Mouse (Mus musculus) gonadal fat pad, adult 2 months (tissue): Measurements from ENCODE around the gene Gimap3. TPM values are rescaled to one million over a fixed set of nuclear protein-coding genes. Genes with fewer than 3 reads are reported as not detected.

Experiments
- DNase-seq: peaks from one replicate; pipeline ENCODE4 v3.0.0-alpha.2; 2012; ENCODE audit warnings: low read depth
- polyA plus RNA-seq: library from polyadenylated mRNA; depleted of rRNA; stranded (reverse); fragments of >200 nt; gene quantifications from 2 replicates; pipeline ENCODE4 v1.2.3, GENCODE M21; 2012; rRNA removed

Gene Gimap3
- 3.1 and 3.5 TPM in 2 replicates for polyA plus RNA-seq

DNA sequence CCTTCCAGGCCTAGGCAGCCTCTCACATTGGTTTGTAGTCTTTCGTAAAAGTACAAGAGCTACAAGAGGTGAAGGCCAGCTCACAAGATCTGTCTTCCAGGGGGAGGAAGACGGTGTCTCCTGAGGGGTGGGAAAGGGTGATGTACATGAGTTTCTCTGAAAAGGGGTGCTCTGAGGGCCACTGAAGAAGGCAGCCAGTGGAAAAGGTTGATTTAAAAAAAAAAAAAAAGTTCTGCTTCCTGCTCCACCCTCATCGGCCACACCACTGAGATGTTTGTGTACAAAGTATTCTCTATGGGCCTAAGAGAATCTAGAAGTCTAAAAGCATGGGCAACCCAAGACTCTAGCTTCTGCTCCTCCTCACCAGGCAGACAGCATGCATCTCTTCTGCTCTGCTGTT is at the start of gene Gimap3:
TSS of gene Gimap3 (minus strand) at position 156 of the 400 bp plus-strand sequence.
- DNase-seq = no peak

DNA sequence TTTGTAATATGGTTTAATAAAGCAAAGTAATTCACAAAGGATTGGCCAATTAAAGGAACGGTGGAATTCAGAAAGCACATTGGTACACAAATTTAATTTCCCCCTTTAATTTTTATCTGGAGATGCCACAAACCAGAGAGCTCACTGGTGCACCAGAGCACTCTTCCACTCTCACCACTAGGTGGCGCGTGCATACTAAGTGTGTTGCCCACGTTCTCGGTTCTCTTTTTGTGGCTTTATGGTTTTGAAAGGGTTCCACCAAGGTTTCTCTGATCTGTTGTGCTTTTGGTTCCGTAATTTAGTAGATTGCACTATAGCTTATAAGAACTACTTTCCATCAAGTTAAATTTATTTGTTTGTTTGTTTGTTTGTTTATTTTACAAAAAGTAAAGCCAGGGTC is 47.2 kb upstream of the Gimap3 start:
- no peak for DNase-seq

DNA sequence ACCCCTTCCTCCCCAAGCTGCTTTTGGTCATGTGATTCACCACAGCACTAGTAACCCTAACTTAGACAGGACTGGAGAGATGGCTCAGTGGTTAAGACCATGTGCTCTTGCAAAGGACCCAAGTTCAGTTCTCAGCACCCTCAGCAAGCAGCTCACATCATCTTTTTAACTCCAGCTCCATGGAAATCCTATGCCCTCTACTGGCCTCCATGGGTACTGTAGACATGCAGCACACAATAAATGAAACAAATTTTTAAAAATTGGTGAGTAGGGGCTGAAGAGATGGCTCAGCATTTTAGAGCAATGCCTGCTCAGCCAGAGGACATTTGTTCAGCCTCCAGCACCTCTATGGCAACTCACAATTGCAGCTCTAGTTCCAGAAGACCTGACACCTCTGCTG is 44.4 kb upstream of the Gimap3 start:
- DNase-seq = no peak

DNA sequence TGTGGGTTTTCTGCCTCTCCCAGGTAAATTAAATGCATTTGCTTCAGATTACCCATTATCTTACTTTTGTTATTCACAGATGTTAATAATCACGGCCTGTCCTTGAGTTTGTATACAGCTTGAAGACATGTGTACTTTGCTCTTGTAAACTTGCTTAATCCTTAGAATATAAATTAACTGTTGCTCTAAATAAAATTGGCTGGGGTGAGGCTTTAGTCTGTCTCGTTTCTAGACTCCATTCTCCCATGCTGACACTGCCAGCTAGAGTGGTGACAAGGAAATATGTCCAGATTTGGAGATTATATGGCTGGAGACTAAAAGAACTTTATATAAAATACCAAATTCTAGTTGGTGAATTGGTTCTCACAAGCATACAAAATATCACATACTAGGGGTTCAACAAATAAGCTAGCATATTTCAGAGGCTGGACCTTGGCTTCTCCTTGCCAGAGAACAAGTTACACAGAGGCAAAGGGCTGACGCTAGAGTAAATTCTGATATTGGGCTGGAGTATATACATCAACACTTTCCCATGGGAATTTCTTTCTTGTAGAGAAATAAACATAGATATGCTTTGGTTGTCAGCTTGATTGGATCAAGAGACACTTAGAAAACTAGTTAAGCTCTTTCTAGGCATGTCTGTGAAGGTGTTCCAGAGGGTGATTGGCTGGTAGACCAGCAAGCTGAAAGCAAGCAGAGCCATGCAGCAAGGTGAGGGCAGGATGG is 39.0 kb upstream of the Gimap3 start:
- DNase-seq = no peak

DNA sequence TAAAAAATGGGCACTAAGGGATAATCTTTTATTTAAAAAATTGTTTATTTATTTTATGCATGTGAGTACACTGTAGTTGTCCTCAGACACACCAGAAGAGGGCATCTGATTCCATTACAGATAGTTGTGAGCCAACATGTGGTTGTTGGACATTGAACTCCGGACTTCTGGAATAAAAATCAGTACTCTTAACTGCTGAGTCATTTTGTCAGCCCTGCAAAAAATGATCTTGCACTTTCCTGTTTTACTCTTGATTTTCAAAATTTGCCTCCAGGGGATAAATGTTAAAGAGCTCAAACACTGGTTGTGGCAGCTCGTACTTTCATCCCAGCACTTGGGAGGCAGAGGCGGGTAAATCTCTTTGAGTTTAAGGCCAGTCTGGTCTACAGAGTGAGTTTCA is 36.1 kb upstream of the Gimap3 start:
- DNase-seq = no peak

DNA sequence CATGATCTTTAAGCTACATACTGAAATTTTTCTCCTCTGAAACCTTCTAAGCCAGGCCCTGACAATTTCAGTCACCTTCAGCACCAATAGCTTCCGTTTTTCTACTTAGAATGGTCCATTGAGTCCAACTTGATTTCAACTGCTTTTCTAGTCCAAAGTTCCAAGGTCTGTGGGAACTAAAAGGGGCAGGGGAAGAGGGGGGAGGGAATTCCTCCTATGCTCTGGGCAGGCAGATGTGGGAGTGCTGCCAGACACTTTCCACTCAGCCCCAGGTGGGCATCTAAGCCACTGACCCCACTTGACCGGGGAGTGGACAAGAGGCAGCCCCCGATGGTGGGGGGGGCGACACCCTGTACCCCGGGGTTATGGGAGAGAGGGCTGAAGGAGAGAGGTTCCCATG is 33.7 kb upstream of the Gimap3 start:
- no peak for DNase-seq

DNA sequence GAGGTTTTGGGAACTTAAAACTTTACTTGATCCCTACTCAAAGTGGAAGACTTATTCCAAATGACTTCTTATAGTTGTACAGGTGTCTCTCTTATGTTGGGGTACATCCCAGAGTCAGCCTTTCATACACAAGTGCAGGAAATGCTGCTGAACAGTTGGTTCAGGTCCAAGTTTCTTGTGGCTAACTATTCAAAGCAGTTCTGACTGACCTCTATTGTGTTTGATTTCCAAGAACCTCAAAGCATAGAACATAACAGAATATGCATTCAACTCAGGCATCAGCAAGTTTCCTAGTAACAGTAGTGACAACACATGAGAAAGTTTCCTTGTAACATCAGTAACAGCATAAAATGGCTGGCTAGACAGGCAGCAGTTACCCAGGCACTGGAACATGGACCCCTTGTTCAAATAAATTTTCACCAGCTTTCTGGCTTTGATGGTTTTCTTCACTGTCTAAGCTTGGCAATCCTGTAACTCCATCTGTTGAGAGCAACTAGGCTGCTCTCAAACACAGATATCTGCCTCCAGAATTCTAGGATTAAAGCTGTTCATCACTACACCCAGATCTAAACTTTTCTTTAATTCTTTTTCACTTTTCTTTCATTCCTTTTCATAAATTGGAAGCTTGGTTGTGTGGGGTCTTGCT is 32.9 kb upstream of the Gimap3 start:
- no peak for DNase-seq

DNA sequence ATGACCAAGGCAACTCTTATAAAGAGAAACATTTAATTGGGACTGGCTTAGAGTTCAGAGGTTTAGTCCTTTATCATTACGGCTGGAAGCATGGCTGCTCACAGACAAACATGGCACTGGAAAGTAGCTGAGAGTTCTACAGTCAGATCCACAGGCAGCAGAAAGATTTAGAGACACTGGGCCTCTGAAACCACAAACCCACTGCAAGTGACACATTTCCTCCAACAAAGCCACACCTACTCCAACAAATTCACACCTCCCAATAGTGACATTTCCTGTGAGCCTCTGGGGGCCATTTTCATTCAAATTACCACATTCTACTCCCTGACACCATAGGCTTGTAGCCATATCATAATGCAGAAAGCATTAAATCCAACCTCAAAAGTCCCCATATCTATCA is 31.2 kb upstream of the Gimap3 start:
- DNase-seq = no peak

DNA sequence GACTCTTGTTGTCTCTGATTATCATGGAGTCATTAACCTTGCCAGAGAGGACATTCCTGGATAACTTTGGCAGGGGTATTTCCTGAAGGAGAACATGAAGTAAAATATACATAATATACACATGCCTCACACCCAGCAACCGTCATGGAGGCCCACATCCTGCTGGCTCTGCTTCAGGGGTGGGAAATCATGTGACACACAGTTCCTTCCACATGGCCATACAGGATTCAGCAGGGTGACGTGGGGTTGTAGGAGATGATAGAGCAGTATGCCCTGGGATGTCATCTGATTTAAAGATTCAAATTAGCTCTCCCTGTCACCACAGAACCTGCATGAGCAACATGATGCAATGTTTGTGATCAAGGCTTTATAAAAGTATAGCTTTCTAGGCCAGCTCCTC is 17.2 kb upstream of the Gimap3 start:
- DNase-seq = no peak

DNA sequence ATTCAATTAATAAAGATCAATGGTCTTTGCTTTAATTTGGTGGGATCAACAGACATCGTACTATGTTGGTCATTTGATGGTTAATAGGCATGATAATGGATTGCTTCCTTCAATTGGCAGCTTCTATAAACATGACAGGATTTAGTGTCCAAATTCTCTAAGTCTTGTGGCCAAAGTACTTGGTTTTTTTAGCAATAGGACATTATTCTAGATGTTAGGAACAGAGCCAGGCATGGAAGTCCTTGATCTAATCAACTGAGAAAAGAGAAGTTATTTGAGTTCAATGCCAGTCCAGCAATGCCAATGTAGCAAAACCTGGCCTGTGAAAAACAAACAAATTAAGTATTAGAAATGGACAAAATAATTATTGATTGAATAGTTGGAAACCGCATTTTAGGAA is 14.9 kb upstream of the Gimap3 start:
- no peak for DNase-seq

DNA sequence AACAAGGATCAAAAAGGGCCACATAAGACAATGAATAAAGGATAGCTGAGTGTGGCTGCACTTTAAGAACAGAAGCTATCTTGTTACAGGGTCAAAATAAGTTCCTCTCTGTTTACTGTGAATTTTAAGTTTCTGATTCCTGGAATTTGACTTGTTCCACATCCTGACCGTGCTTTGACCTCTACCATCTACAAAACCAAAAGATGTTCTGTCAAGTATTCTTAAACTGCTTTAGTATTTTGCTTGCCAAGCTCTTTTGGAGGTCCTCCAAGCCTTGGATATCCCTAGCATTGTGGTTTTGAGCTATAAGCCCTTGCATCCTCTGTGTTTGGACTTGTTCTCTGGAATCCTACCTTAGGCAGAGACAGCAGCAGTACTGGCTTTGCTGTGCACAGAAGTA is 14.5 kb upstream of the Gimap3 start:
- DNase-seq = peak; percentile 77

DNA sequence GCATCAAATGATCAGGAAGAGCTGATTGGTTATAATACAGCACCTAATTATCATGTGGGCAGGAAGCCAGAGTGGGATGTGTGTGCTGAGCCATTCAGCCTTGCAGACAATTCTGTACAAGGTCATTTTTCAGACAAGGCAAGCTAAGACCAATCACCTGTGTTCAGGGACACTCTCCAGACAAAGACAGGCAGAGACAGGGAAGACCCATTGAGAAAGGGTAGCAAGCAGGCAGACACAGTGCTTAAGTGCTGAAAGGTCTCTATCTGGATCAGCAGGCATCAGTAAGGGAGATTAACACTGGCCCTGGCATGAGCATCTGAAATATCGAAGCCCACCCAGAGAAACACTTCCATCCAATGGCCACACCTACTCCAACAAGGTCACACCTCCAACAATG is 13.8 kb upstream of the Gimap3 start:
- DNase-seq = no peak

DNA sequence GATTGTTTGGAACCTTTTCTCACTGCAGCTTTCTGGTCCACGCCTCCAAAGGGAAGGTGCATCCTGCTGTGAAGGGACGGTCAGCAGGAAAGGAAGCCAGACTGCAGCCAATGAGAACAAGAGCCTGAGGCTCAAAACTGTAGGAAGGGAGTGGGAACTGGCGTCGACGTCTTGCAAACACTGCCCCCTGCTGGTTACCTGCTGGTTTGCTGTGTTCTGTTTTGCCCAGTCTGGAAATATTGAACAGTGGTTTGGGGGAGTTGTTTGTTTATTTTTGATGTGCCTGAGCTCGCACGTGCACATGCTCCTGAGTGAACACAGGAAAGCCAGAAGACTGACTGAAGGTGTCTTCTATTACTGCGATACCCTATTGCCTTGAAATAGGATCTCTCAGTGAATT is 1.4 kb upstream of the Gimap3 start:
- no peak for DNase-seq

DNA sequence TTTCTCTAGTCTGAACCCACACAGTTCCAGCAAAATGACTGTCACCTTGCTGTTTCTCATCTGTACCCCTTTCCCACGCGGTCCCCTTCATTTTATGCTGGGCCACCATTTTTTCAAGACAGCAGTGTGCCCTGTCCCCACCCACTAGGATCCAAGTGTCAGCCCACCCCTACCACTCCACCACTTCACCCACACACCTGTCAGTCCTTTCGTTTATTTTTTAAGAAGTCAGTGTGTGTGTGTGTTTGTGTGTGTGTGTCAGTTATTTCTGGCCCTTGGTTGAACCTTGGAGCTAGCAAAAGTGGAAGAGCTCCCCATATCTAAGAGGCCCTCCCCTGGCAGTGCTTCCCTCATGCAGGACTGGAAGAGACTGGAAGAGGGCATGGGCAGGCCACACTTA is 1.7 kb downstream of the Gimap3 start:
- DNase-seq = no peak

DNA sequence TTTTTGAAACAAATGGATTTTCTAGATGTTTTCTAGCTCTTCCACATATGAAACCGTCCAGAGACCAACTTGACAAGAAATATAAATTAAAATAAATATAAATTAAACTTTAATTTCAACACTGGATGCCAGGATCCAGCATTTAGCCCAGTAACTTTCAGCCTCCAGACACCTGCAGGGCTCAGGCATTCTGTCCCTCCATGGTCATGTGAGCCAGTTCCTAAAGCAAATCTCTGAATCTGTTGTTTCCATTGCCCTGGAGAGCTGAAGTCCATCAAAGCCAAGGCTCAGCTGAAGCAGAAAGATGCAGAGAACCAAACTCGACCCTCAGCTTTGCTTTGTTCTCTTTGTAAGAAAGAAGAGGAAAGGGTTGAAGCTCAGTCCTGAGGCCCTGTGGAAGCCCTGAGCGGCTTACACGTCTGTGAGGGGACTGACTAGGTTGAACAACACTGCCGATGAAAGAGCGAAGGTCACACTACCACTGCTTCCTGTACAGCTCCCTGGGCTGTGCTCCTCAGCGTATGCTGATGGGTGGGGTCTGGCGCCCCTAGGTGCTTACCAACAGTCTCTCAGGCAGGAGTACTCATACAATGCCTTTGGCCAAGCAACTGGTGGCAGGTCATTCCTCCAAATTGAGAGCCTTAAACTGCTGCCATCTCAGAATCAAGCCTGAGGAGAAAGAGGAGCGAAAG is 2.3 kb downstream of the Gimap3 start:
- no peak for DNase-seq

DNA sequence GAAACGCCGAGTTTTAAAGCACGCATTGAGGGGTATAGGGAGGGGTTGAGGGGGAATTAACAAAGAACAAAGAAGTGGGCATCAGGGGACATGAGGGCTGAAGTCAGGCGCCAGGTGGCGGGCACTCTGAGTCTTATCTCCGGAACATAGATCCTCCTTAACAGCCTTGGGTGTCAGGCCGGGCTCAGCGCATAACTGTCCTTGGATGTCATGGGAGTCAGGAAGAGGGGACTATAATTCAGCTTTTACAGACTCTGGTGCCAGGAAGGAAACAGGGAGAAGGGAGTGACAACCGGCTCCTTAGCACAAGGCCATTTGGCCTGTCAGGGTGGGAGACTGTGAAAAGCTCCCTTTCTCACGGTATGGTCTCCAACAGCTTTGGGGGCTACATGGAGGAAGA is 6.2 kb downstream of the Gimap3 start:
- no peak for DNase-seq

DNA sequence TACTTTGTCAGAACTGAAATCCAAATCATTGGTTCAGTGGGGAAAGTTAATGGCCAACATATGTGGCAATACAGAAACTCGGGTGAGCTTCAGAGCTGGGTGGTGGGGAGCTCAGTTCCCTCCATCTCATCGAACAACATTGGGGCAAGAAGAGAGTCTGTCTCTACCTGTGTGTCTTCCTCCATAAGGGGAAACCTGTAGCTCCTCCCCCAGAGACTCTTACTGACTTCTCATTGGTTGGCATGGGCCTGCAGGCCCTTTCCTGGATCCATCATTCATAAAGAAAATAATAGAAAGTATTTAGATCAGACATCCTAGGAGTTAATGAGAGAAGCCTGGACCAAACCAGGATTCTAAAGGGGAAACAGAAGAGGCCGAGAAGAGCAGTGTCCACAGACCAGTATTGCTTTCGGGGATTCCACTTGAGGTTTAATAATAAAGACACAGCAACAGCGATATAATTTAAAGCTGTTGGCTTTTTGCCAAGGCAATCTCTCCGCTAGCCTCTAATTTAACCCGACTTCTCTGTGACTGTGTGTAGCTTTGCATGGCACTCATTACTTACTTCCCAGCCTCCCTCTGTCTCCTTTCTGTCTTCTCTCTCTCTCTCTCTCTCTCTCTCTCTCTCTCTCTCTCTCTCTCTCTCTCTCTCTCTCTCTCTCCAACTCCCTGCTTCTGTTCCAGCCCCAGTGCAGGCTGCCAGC is 6.9 kb downstream of the Gimap3 start:
- DNase-seq = no peak

DNA sequence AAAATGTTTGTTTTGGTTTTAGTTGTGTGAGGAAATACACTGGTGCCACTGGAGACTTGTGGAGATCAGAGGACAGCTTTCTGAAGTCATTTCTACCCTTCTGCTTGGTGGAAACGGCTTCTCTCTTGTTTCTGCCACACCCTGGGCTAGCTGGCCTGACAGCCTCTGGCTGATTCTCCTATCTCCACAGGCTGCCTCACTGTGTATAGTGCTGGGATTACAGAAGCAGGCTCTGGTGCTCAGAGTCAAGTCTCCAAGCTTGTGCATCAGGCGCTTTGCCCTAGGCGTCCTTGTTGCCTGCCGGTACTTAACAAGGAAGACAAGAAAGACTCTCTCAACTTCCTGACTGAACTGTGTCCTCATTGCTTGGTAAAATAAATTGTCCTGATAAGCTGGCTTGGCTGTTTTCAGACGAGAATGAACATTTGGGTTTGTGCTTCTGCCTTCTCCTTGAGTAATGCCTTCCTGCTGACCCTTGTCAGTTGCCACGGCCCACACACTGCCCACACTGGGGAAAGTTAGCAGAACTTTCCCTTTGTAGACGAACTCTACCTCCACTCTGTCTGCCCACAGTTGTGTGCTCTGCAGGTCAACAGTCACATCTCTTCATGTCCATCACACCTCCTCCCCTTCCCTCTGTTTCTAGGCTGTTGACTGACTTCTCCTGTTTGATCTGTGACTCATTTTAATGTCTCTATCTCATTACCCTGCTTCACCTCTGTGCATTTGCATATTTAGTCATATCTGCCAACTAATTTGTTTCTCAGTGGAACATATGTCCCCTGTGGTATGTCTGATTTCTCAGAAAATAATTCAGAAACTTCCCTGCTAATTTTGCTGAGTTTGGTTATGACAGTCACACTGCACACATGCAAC is 23.3 kb downstream of the Gimap3 start:
- DNase-seq = no peak

DNA sequence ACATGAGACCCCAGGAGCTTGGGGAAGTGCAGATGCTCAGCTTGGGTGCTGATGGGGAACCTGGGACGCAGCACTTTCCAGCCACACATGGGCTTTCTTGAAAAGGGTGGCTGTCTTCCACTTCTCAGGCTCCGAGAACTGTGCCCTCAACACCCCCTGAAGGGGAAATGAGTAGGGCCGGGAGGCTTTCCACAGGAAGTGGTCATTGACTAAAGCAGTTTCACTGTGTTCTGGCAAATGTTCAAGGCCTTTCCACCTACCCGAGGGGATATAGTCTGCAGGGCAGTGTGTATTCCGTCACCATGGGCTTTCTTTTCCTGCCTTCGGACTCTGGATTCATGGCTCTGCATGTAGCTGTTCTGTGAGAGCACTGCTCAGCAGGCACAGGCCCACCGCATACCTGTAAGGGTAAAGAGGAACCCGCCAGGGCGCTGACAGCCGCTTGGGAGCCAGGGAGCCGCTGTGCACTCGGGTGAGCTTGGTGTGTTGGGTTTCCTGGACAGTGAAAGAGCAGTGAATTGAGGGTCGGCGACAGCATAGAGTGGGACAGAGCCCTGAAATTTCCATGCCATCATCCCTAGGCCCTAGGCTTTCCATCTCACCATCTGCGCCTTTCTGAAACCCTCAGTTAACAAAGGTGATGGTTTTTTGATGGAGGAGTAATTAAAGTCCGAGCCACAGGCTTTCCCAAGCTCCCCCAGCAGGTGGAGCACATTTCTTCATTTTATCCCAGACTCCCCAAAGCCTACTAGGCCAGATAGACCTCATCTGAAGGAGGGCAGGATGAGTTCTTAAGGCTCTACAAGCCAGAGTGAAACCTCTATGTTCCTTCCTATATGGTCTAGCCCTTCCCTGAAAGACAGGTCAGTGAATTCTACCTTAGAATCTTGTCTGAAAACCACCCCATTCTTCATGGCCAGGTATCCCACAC is 24.4 kb downstream of the Gimap3 start, which contains the start of gene Gimap5:
TSS of gene Gimap5 (plus strand) at position 239 of the 931 bp plus-strand sequence.
- DNase-seq = no peak

DNA sequence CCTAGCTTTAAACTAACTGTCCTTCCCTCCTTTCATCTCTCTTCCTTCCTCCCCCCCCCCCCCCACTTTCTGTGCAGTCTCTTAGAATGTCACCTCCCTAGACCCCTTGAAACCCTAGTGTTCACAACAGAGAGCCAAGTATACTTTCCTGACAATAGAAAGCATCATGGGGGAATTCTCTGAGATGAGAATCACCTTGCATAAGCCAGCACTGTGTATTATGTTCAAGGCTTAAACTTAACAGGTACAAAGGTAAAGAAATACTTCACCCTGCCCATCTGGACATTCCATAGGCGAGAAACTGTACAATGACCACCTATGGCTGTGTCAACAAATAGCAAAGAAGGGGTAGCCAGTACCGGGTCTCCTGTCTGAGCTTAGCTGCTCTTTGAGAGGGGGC is 25.2 kb downstream of the Gimap3 start:
- no peak for DNase-seq
